Mouse (Mus musculus): ENCODE measurements around the gene Epb41l3.

- TF ChIP-seq POLR2A (IDR thresholded peaks at IDR 0.05; ENCODE audit: low read depth, low read length), result no peak
- no peak for TF ChIP-seq CTCF (IDR thresholded peaks at IDR 0.05; ENCODE audit: extremely low read depth, insufficient read length, insufficient replicate concordance, low read depth, low read length)
These were observed 163.9 kb downstream of the Epb41l3 start for GRCm38 (mm10) chr17:69239423-69239822.
